Mouse (Mus musculus) spleen, adult 2 months (tissue): Measurements from ENCODE around the gene Polrmt. TPM values are rescaled to one million over a fixed set of nuclear protein-coding genes. Genes with fewer than 3 reads are reported as not detected.

Source experiments
- DNase-seq, 2 experiments: peaks; one replicate each; pipeline versions ENCODE4 v3.0.0 to v3.0.0-alpha.2; 2012 to 2021; ENCODE audit warnings: low spot score in 2 of 2, low read depth in 1 of 2
- H3K27ac ChIP-seq: fragments of 200-500 bp; 2 replicates; pipeline ENCODE4 v1.5.1; 2012; ENCODE audit warnings: low read length, inconsistent platforms; ENCODE audit not compliant: insufficient read depth
- H3K27me3 ChIP-seq: fragments of 200-500 bp; 2 replicates; pipeline ENCODE4 v1.6.1; 2012; ENCODE audit warnings: mild to moderate bottlenecking, moderate library complexity, low read length, inconsistent platforms; ENCODE audit not compliant: control insufficient read depth, insufficient read depth
- H3K36me3 ChIP-seq: fragments of 200-500 bp; 2 replicates; pipeline ENCODE4 v1.6.1; 2012; ENCODE audit warnings: mild to moderate bottlenecking, low read length, inconsistent platforms; ENCODE audit not compliant: control insufficient read depth, insufficient read depth
- H3K4me1 ChIP-seq: fragments of 200-500 bp; 2 replicates; pipeline ENCODE4 v1.6.1; 2011; ENCODE audit warnings: inconsistent platforms; ENCODE audit not compliant: control insufficient read depth, insufficient read depth, insufficient read length
- H3K4me3 ChIP-seq: fragments of 200-500 bp; 2 replicates; pipeline ENCODE4 v1.5.1; 2011; ENCODE audit warnings: mild to moderate bottlenecking, inconsistent platforms; ENCODE audit not compliant: insufficient read depth, insufficient read length; ENCODE audit errors: extremely low read depth
- CTCF ChIP-seq: fragments of 200-500 bp; IDR thresholded peaks from 2 replicates; pipeline ENCODE4 v1.5.1; 2011; ENCODE audit warnings: mild to moderate bottlenecking, inconsistent platforms; ENCODE audit not compliant: insufficient read depth, insufficient read length, insufficient replicate concordance; ENCODE audit errors: extremely low read depth
- POLR2A ChIP-seq: fragments of 200-500 bp; IDR thresholded peaks from 2 replicates; pipeline ENCODE4 v1.6.1; 2011; ENCODE audit warnings: low read depth, low read length, inconsistent platforms
- WGBS: fragments of 180-500 bp; shearing (Covaris S2); methylation state at CpG from one replicate; pipeline ENCODE4 v1.1.7; 2018; 5-methylcytosine and 5-hydroxymethylcytosine counted together
- polyA plus RNA-seq: library from polyadenylated mRNA; depleted of rRNA; stranded (reverse); fragments of >200 nt; gene quantifications from 2 replicates; pipeline ENCODE4 v1.2.3, GENCODE M21; 2012; rRNA removed

The Polrmt gene
- polyA plus RNA-seq, 1 experiment = 62.5 TPM

DNA sequence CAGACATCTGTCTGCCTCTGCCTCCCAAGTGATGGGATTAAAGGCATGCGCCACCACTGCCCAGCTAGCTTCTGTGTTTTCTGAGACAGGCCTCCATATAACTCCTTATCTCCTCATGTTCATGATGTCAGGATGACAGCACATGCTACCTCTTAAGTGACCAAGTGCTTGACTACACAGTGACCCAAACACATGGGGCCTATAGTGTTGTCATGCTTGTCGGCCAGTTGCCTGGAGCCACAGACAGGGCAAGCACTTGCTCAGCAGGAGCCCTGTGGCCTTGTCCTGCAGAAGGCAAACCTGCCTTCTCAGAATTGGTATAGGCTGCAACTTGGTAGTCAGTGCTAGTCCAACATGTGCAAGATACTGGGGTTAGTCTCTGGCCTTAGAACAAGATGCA lies 60.2 kb downstream of the Polrmt start:
- peaks cover 12% of the 10 kb centered on the region; the same call in 1 of the 2 replicates for H3K4me1 ChIP-seq
- no peaks in the 10 kb centered on the region for H3K27me3 ChIP-seq
- WGBS = 96% methylated on average over 2 of the region's 2 CpGs
- TF ChIP-seq POLR2A = no peak
- TF ChIP-seq CTCF = no peak
- no peak overlapping the region for H3K4me3 ChIP-seq
- no peak overlapping the region for H3K27ac ChIP-seq
- H3K36me3 ChIP-seq = peaks cover 31% of the 10 kb centered on the region
- no peak for DNase-seq

Other genes starting within 250 kb of the Polrmt start
- 6.7 and 8.9 TPM in 2 replicates for gene Plpp2, start 212.8 kb downstream of the Polrmt start, polyA plus RNA-seq
- 63.7 and 92.1 TPM in 2 replicates for gene Mier2, start 191.4 kb downstream of the Polrmt start, polyA plus RNA-seq
- 0.18 and 0.72 TPM in 2 replicates for gene Theg, start 159.2 kb downstream of the Polrmt start, polyA plus RNA-seq
- not detected in 2 replicates for gene C2cd4c, start 132.6 kb downstream of the Polrmt start, polyA plus RNA-seq
- 1.0 and 1.3 TPM in 2 replicates for gene Shc2, start 108.7 kb downstream of the Polrmt start, polyA plus RNA-seq
- not detected in 2 replicates for gene Odf3l2, start 100.8 kb downstream of the Polrmt start, polyA plus RNA-seq
- 22.0 and 33.9 TPM in 2 replicates for gene Madcam1, start 82.0 kb downstream of the Polrmt start, polyA plus RNA-seq
- 47.9 and 77.7 TPM in 2 replicates for gene Tpgs1, start 77.2 kb downstream of the Polrmt start, polyA plus RNA-seq
- gene Cdc34, start 64.4 kb downstream of the Polrmt start, polyA plus RNA-seq = 119 and 143 TPM in 2 replicates
- gene Gzmm, start 57.6 kb downstream of the Polrmt start, polyA plus RNA-seq = 1.7 and 1.8 TPM in 2 replicates
- 208 and 255 TPM in 2 replicates for gene Bsg, start 42.1 kb downstream of the Polrmt start, polyA plus RNA-seq
- 0.77 and 1.5 TPM in 2 replicates for gene Hcn2, start 29.9 kb downstream of the Polrmt start, polyA plus RNA-seq
- gene Fgf22, start 8.5 kb upstream of the Polrmt start, polyA plus RNA-seq = not detected in 2 replicates
- gene Rnf126, start 20.4 kb upstream of the Polrmt start, polyA plus RNA-seq = 122 and 217 TPM in 2 replicates
- gene Fstl3, start 30.7 kb upstream of the Polrmt start, polyA plus RNA-seq = 5.8 and 10.9 TPM in 2 replicates
- 1.4 and 1.6 TPM in 2 replicates for gene Prss57, start 44.4 kb upstream of the Polrmt start, polyA plus RNA-seq
- gene Palm, start 47.0 kb upstream of the Polrmt start, polyA plus RNA-seq = 9.2 and 14.6 TPM in 2 replicates
- 0.07 and 0.18 TPM in 2 replicates for gene Misp, start 74.4 kb upstream of the Polrmt start, polyA plus RNA-seq
- gene Ptbp1, start 107.8 kb upstream of the Polrmt start, polyA plus RNA-seq = 251 and 315 TPM in 2 replicates
- 25.6 and 39.2 TPM in 2 replicates for gene Prtn3, start 127.9 kb upstream of the Polrmt start, polyA plus RNA-seq
- gene Plppr3, start 128.1 kb upstream of the Polrmt start, polyA plus RNA-seq = 3.6 and 4.0 TPM in 2 replicates
- 33.0 and 61.9 TPM in 2 replicates for gene Elane, start 139.7 kb upstream of the Polrmt start, polyA plus RNA-seq
- gene Cfd, start 144.3 kb upstream of the Polrmt start, polyA plus RNA-seq = 71.5 and 138 TPM in 2 replicates
- gene Med16, start 162.3 kb upstream of the Polrmt start, polyA plus RNA-seq = 46.4 and 73.7 TPM in 2 replicates
- not detected in 2 replicates for gene Gm26602, start 164.3 kb upstream of the Polrmt start, polyA plus RNA-seq
- gene Kiss1r, start 170.4 kb upstream of the Polrmt start, polyA plus RNA-seq = 5.3 and 6.3 TPM in 2 replicates
- 117 and 150 TPM in 2 replicates for gene R3hdm4, start 174.6 kb upstream of the Polrmt start, polyA plus RNA-seq
- 15.0 and 23.2 TPM in 2 replicates for gene Arid3a, start 180.5 kb upstream of the Polrmt start, polyA plus RNA-seq
- gene Wdr18, start 213.6 kb upstream of the Polrmt start, polyA plus RNA-seq = 41.2 and 51.6 TPM in 2 replicates
- gene Grin3b, start 224.1 kb upstream of the Polrmt start, polyA plus RNA-seq = 0.12 and 0.16 TPM in 2 replicates
- gene Tmem259, start 237.7 kb upstream of the Polrmt start, polyA plus RNA-seq = 266 and 371 TPM in 2 replicates
- gene Cnn2, start 242.0 kb upstream of the Polrmt start, polyA plus RNA-seq = 297 and 409 TPM in 2 replicates
- gene Abca7, start 249.9 kb upstream of the Polrmt start, polyA plus RNA-seq = 50.4 and 64.5 TPM in 2 replicates